Mouse (Mus musculus) olfactory bulb, adult 2 months (tissue): Measurements from ENCODE around the gene Zbtb41.

Source experiments
- CTCF ChIP-seq: fragments of 200-500 bp; IDR thresholded peaks from 2 replicates; pipeline ENCODE4 v1.5.1; 2012; ENCODE audit warnings: low read depth, mild to moderate bottlenecking, low read length, moderate library complexity; ENCODE audit not compliant: insufficient read depth
- POLR2A ChIP-seq: fragments of 200-500 bp; IDR thresholded peaks from 2 replicates; pipeline ENCODE4 v1.6.1; 2012; ENCODE audit warnings: mild to moderate bottlenecking, low read depth, low read length, moderate library complexity; ENCODE audit not compliant: insufficient read depth

- no peak for TF ChIP-seq POLR2A
- no peak for TF ChIP-seq CTCF
Measured at GRCm38 (mm10) chr1:139438373-139438772, 16.3 kb downstream of the Zbtb41 start.
